Comparison of ENCODE assay signal across 11 mouse cellular contexts in genomic region chr16:49953817-49954216, GRCm38 (mm10).
DNase-seq lines count a peak whose midpoint lies in the region; ATAC-seq and TF ChIP-seq lines count a peak whose summit lies in the region.
"Had no signal": no experiment of that assay in that cellular context is flagged by ENCODE, and none has a peak within 500 bp of the region (broad histone marks: within the 10 kb centered on the region; RNA-seq: fewer than 3 reads in every experiment).

No protein-coding gene starts in this region.

- DNase-seq in gastrocnemius, adult 18-20 months (ENCODE audit: low spot score), result peak; percentile 42
- DNase-seq in gastrocnemius, adult 8-10 months (ENCODE audit: low spot score in 2 of 2), result no peak
- peak; percentile 78 for DNase-seq in lung, postnatal 10 days
- DNase-seq in testis, postnatal 10 days (ENCODE audit: low spot score), result no peak
- DNase-seq in urinary bladder, postnatal 25 days (ENCODE audit: low spot score), result no peak
- DNase-seq in left cerebral cortex, adult 18-20 months (ENCODE audit: low spot score in 2 of 2), result no peak
- DNase-seq: cerebellum, postnatal 10 days; spleen, adult 18-20 months had no signal

- no peaks in the 10 kb centered on the region for H3K27me3 ChIP-seq in intestine, postnatal 0 days (replicated peaks; ENCODE audit: control insufficient read depth, insufficient read depth, low read length)
- H3K27me3 ChIP-seq: limb, embryonic 12.5 days had no signal

- no peaks in the 10 kb centered on the region for H3K36me3 ChIP-seq in intestine, postnatal 0 days (ENCODE audit: control insufficient read depth, insufficient read depth)
- H3K36me3 ChIP-seq: limb, embryonic 12.5 days had no signal

- ATAC-seq in common myeloid progenitor, adult 5-6 weeks (replicated peaks; ENCODE audit: low read depth, poor library complexity, severe bottlenecking), result peak; percentile 30; the same call in 1 of the 2 replicates
- 0 out of 2 replicates have a peak, but pooled peaks have one; percentile 43 for ATAC-seq in intestine, postnatal 0 days

- no peak overlapping the region for H3K27ac ChIP-seq in intestine, postnatal 0 days (ENCODE audit: low read depth, low read length)
- H3K27ac ChIP-seq: limb, embryonic 12.5 days had no signal

- no peak overlapping the region for H3K4me3 ChIP-seq in intestine, postnatal 0 days (ENCODE audit: low read depth, low read length)
- H3K4me3 ChIP-seq: limb, embryonic 12.5 days had no signal

- 32% methylated on average over 3 of the region's 3 CpGs for WGBS in intestine, postnatal 0 days

- no peaks in the 10 kb centered on the region for H3K9me3 ChIP-seq in intestine, postnatal 0 days (ENCODE audit: control insufficient read depth)

- H3K4me2 ChIP-seq in intestine, postnatal 0 days (replicated peaks; ENCODE audit: low read depth), result no peak overlapping the region
- H3K4me2 ChIP-seq: limb, embryonic 12.5 days had no signal

- no peak overlapping the region for H3K9ac ChIP-seq in intestine, postnatal 0 days (ENCODE audit: low read depth, low read length)
- H3K9ac ChIP-seq: limb, embryonic 12.5 days had no signal

- TF ChIP-seq CTCF in intestine, postnatal 0 days (IDR thresholded peaks at IDR 0.05; ENCODE audit: low read depth), result no peak

- no peaks in the 10 kb centered on the region for H3K4me1 ChIP-seq in intestine, postnatal 0 days (replicated peaks; ENCODE audit: control insufficient read depth, insufficient read depth, low read length)
- H3K4me1 ChIP-seq: limb, embryonic 12.5 days had no signal

Comparison
In these comparisons a context has a peak if more than half of its experiments do, and no peak if none do; other contexts are left out.
1. DNase-seq: peak in gastrocnemius, adult 18-20 months (single experiment) and lung, postnatal 10 days (single experiment); none in gastrocnemius, adult 8-10 months (0 of 2), testis, postnatal 10 days (single experiment), urinary bladder, postnatal 25 days (single experiment) and left cerebral cortex, adult 18-20 months (0 of 2).